Mouse (Mus musculus) right cerebral cortex, postnatal 4 days (tissue): ENCODE data around the gene Trpm4.
"Not testable (repeated sequence)": the region's sequence is repeated elsewhere in the genome, so short reads cannot be mapped to it uniquely, and the experiment has no call there.

Experiments
- DNase-seq: peaks from one replicate; pipeline ENCODE4 v3.0.0-alpha.2; 2022

Gene Trpm4

GRCm38 (mm10) chr7:45333431-45333982, at the start of gene Trpm4:
Gene Trpm4 (minus strand): TSS chr7:45333780.
- peak; percentile 82 for DNase-seq

GRCm38 (mm10) chr7:45376057-45376456, 42.5 kb upstream of the Trpm4 start:
- no peak for DNase-seq

- no peak for DNase-seq
These were observed 41.0 kb upstream of the Trpm4 start for GRCm38 (mm10) chr7:45374620-45375019.

- DNase-seq = no peak
These were observed 38.8 kb upstream of the Trpm4 start for GRCm38 (mm10) chr7:45372371-45372770.

- DNase-seq = peak; percentile 81
These were observed 37.1 kb upstream of the Trpm4 start, which contains the start of gene Lin7b for GRCm38 (mm10) chr7:45370475-45371311. Gene Lin7b (minus strand): TSS chr7:45370583.

GRCm38 (mm10) chr7:45369836-45370474, 36.4 kb upstream of the Trpm4 start:
- peak; percentile 46 for DNase-seq

GRCm38 (mm10) chr7:45369022-45369745, 35.6 kb upstream of the Trpm4 start:
- no peak for DNase-seq

- no peak for DNase-seq
These were observed 34.6 kb upstream of the Trpm4 start for GRCm38 (mm10) chr7:45368178-45368577.

GRCm38 (mm10) chr7:45367020-45367880, 33.7 kb upstream of the Trpm4 start:
- DNase-seq = peak; percentile 97

- DNase-seq = no peak
These were observed 33.1 kb upstream of the Trpm4 start, which contains the start of gene Ppfia3 for GRCm38 (mm10) chr7:45366652-45367019. Gene Ppfia3 (minus strand): TSS chr7:45367019.

- no peak for DNase-seq
These were observed 32.4 kb upstream of the Trpm4 start for GRCm38 (mm10) chr7:45365742-45366651.

- DNase-seq = no peak
These were observed 30.4 kb upstream of the Trpm4 start for GRCm38 (mm10) chr7:45363983-45364382.

- DNase-seq = no peak
These were observed 29.2 kb upstream of the Trpm4 start for GRCm38 (mm10) chr7:45362801-45363200.

GRCm38 (mm10) chr7:45361243-45361804, 27.7 kb upstream of the Trpm4 start:
- peak; percentile 78 for DNase-seq

- DNase-seq = no peak
These were observed 27.0 kb upstream of the Trpm4 start for GRCm38 (mm10) chr7:45360404-45361125.

GRCm38 (mm10) chr7:45359081-45359480, 25.5 kb upstream of the Trpm4 start:
- DNase-seq = not testable (repeated sequence)

- DNase-seq = no peak
These were observed 22.5 kb upstream of the Trpm4 start for GRCm38 (mm10) chr7:45356087-45356486.

GRCm38 (mm10) chr7:45355318-45356020, 21.9 kb upstream of the Trpm4 start:
- DNase-seq = no peak

GRCm38 (mm10) chr7:45353041-45353440, 19.5 kb upstream of the Trpm4 start:
- no peak for DNase-seq
